In genomic region chr11:100124901-100125300, GRCm38 (mm10) we compare ENCODE assay signal across 27 mouse cellular contexts. TPM values are rescaled to one million over a fixed set of nuclear protein-coding genes. Genes with fewer than 3 reads are reported as not detected.
A peak's percentile ranks its signal among the peaks of the same experiment; 100 is the strongest.
DNase-seq lines count a peak whose midpoint lies in the region; ATAC-seq and TF ChIP-seq lines count a peak whose summit lies in the region.
"Had no signal": no experiment of that assay in that cellular context is flagged by ENCODE, and none has a peak within 500 bp of the region (broad histone marks: within the 10 kb centered on the region; RNA-seq: fewer than 3 reads in every experiment).

No protein-coding gene starts in this region.

- H3K9ac ChIP-seq in stomach, postnatal 0 days (ENCODE audit: low read length) = no peak overlapping the region
- H3K9ac ChIP-seq: embryonic facial prominence, embryonic 12.5 days had no signal

- H3K27me3 ChIP-seq in stomach, postnatal 0 days (ENCODE audit: control insufficient read depth, insufficient read depth, low read length) = no peaks in the 10 kb centered on the region
- H3K27me3 ChIP-seq: embryonic facial prominence, embryonic 12.5 days; Patski had no signal

- no peaks in the 10 kb centered on the region for H3K36me3 ChIP-seq in stomach, postnatal 0 days (ENCODE audit: control insufficient read depth, insufficient read depth, low read length)
- H3K36me3 ChIP-seq: embryonic facial prominence, embryonic 10.5 days; embryonic facial prominence, embryonic 12.5 days had no signal

- intact Hi-C loops in left cerebral cortex, adult 2 months (cut with DNase I) = no loop called here

- 56% methylated on average over 7 of the region's 7 CpGs for WGBS in stomach, postnatal 0 days

- TF ChIP-seq CTCF in stomach, postnatal 0 days (IDR thresholded peaks at IDR 0.05; ENCODE audit: low read depth) = no peak
- TF ChIP-seq CTCF in left cerebral cortex, adult 2 months (IDR thresholded peaks at IDR 0.05) = no peak

- H3K27ac ChIP-seq in stomach, postnatal 0 days (replicated peaks) = peak overlapping the region; percentile 24; the same call in 1 of the 2 replicates
- H3K27ac ChIP-seq in left cerebral cortex, adult 2 months = no peak overlapping the region
- H3K27ac ChIP-seq: embryonic facial prominence, embryonic 10.5 days; embryonic facial prominence, embryonic 12.5 days had no signal

- DNase-seq in cerebellum, postnatal 14 days = peak; percentile 36 to 44
- no peak for DNase-seq in cerebellum, adult 18-20 months
- DNase-seq in 3T3-L1 (ENCODE audit: low read depth, low spot score) (peak; percentile 57), NIH3T3 (ENCODE audit: low read depth) (peak; percentile 67)
- DNase-seq in stomach, postnatal 0 days (ENCODE audit: low spot score) = no peak
- no peak for DNase-seq in left cerebral cortex, adult 2 months (ENCODE audit: extremely low spot score in 1 of 2, low spot score in 2 of 2)
- DNase-seq in B cell, adult 2 months = no peak
- DNase-seq: adrenal gland, adult 8-10 months; adrenal gland, postnatal 14 days; adrenal gland, postnatal 36 days; cerebellum, adult 11 months; cerebellum, adult 2 months; cerebellum, adult 9-10 months; cerebellum, postnatal 25 days had no signal

- TF ChIP-seq EP300 in stomach, postnatal 0 days (optimal IDR thresholded peaks at IDR 0.05) = no peak

- H3K9me3 ChIP-seq in stomach, postnatal 0 days (ENCODE audit: control insufficient read depth, low read length) = no peaks in the 10 kb centered on the region
- H3K9me3 ChIP-seq: embryonic facial prominence, embryonic 10.5 days; embryonic facial prominence, embryonic 12.5 days had no signal

- H3K4me1 ChIP-seq in stomach, postnatal 0 days (replicated peaks; ENCODE audit: control insufficient read depth, insufficient read depth) = no peaks in the 10 kb centered on the region
- H3K4me1 ChIP-seq: embryonic facial prominence, embryonic 10.5 days; embryonic facial prominence, embryonic 12.5 days had no signal

- no peak for ATAC-seq in stomach, postnatal 0 days (ENCODE audit: low FRiP score, low TSS enrichment)
- ATAC-seq: activated CD4-positive, CD25-positive, alpha-beta regulatory T cell, adult 4 months; forebrain, embryonic 14.5 days; forebrain, embryonic 16.5 days; Patski had no signal

- no peak overlapping the region for H3K4me2 ChIP-seq in stomach, postnatal 0 days (replicated peaks; ENCODE audit: low read depth)
- H3K4me2 ChIP-seq: embryonic facial prominence, embryonic 12.5 days had no signal

- no peak overlapping the region for H3K4me3 ChIP-seq in stomach, postnatal 0 days (ENCODE audit: low read depth, low read length)
- no peak overlapping the region for H3K4me3 ChIP-seq in left cerebral cortex, adult 2 months
- H3K4me3 ChIP-seq: embryonic facial prominence, embryonic 10.5 days; embryonic facial prominence, embryonic 12.5 days had no signal

RNA-seq across cellular contexts. Expression of gene Krt13, which starts 3.5 kb away (rescaled TPM):
- 2,802 and 3,195 TPM in 2 replicates for polyA plus RNA-seq in stomach, postnatal 0 days (2015; fragmentation: Nextera tagmentation; extraction: Ambion mirVana)
- total RNA-seq in left cerebral cortex, adult 2 months (2021) = not detected
- total RNA-seq: adrenal gland, adult 18-20 months; adrenal gland, adult 8-10 months; adrenal gland, postnatal 14 days; adrenal gland, postnatal 36 days; MEL had no signal
- polyA plus RNA-seq: activated CD4-positive, CD25-positive, alpha-beta regulatory T cell, adult 4 months; cerebellum, adult 2 months; cortical plate, adult 2 months; embryonic facial prominence, embryonic 10.5 days; embryonic facial prominence, embryonic 12.5 days; forebrain, embryonic 11.5 days; forebrain, embryonic 14.5 days; forebrain, embryonic 16.5 days; frontal cortex, adult 2 months; Patski had no signal

RNA-seq across cellular contexts. Expression of gene Krt15, which starts 10.8 kb away (rescaled TPM):
- 758 and 921 TPM in 2 replicates for polyA plus RNA-seq in stomach, postnatal 0 days (2015; fragmentation: Nextera tagmentation; extraction: Ambion mirVana)
- not detected for total RNA-seq in left cerebral cortex, adult 2 months (2021)
- total RNA-seq: adrenal gland, adult 18-20 months; adrenal gland, adult 8-10 months; adrenal gland, postnatal 14 days; adrenal gland, postnatal 36 days; MEL had no signal
- polyA plus RNA-seq: activated CD4-positive, CD25-positive, alpha-beta regulatory T cell, adult 4 months; cortical plate, adult 2 months; forebrain, embryonic 16.5 days; frontal cortex, adult 2 months had no signal

RNA-seq across cellular contexts. Expression of gene Krt36, which starts 19.5 kb away (rescaled TPM):
- 0.30 and 0.48 TPM in 2 replicates for polyA plus RNA-seq in stomach, postnatal 0 days (2015; fragmentation: Nextera tagmentation; extraction: Ambion mirVana)
- not detected for total RNA-seq in left cerebral cortex, adult 2 months (2021)
- total RNA-seq: MEL had no signal
- polyA plus RNA-seq: activated CD4-positive, CD25-positive, alpha-beta regulatory T cell, adult 4 months; cerebellum, adult 2 months; cortical plate, adult 2 months; forebrain, embryonic 11.5 days; forebrain, embryonic 14.5 days; forebrain, embryonic 16.5 days; frontal cortex, adult 2 months; Patski had no signal

RNA-seq across cellular contexts. Expression of gene Krt19, which starts 23.6 kb away (rescaled TPM):
- polyA plus RNA-seq in stomach, postnatal 0 days (2015; fragmentation: Nextera tagmentation; extraction: Ambion mirVana) = 1,512 and 1,618 TPM in 2 replicates
- not detected for total RNA-seq in left cerebral cortex, adult 2 months (2021)
- total RNA-seq: MEL had no signal
- polyA plus RNA-seq: activated CD4-positive, CD25-positive, alpha-beta regulatory T cell, adult 4 months; Patski had no signal

RNA-seq across cellular contexts. Expression of gene Krt35, which starts 28.9 kb away (rescaled TPM):
- polyA plus RNA-seq in stomach, postnatal 0 days (2015; fragmentation: Nextera tagmentation; extraction: Ambion mirVana) = 0.21 and 0.33 TPM in 2 replicates
- total RNA-seq in left cerebral cortex, adult 2 months (2021) = not detected
- total RNA-seq: adrenal gland, adult 18-20 months; adrenal gland, adult 8-10 months; adrenal gland, postnatal 14 days; adrenal gland, postnatal 36 days; ES-E14; MEL had no signal
- polyA plus RNA-seq: activated CD4-positive, CD25-positive, alpha-beta regulatory T cell, adult 4 months; C2C12; cerebellum, adult 2 months; cortical plate, adult 2 months; embryonic facial prominence, embryonic 10.5 days; embryonic facial prominence, embryonic 12.5 days; forebrain, embryonic 11.5 days; forebrain, embryonic 14.5 days; forebrain, embryonic 16.5 days; frontal cortex, adult 2 months; Patski had no signal

Comparison
In these comparisons a context has a peak if more than half of its experiments do, and no peak if none do; other contexts are left out.
1. DNase-seq: peak in cerebellum, postnatal 14 days (2 of 2), 3T3-L1 (single experiment) and NIH3T3 (single experiment); none in cerebellum, adult 18-20 months (0 of 2), stomach, postnatal 0 days (single experiment), left cerebral cortex, adult 2 months (0 of 2) and B cell, adult 2 months (0 of 2).